In the genomic region with DNA sequence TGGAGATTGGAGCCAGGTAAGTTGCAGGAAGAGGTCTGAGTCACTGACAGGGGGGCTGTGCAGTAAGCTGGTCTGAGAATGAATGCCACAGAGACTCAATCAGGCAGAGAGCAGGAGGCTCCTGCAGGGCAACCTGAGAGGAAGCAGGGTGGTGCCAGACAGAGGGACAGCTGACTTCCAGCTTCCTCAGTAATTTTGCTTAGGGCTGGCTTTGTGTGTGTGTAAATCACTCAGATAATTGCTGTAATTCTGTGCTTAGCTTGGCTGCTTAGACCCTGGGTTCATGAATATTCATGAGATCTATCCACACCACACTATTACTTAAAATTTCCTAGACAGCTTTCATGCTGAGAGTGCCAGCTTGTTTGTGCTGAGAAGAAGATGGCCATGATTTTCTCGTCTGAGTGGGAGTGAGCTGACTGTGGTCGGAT, we compare ENCODE assay signal across 15 mouse cellular contexts.
DNase-seq lines count a peak whose midpoint lies in the region; ATAC-seq lines count a peak whose summit lies in the region.
"Had no signal": no experiment of that assay in that cellular context is flagged by ENCODE, and none has a peak within 500 bp of the region (broad histone marks: within the 10 kb centered on the region; RNA-seq: fewer than 3 reads in every experiment).

No protein-coding gene starts in this region.

- WGBS in neural tube, embryonic 11.5 days: 39% methylated on average over 2 of the region's 2 CpGs
- 67% methylated on average over 2 of the region's 2 CpGs for WGBS in midbrain, embryonic 10.5 days
- WGBS in heart, embryonic 12.5 days: 54% methylated on average over 2 of the region's 2 CpGs

- H3K4me3 ChIP-seq in neural tube, embryonic 11.5 days (ENCODE audit: low read depth, low read length): no peak overlapping the region
- no peak overlapping the region for H3K4me3 ChIP-seq in midbrain, embryonic 10.5 days
- H3K4me3 ChIP-seq in heart, embryonic 12.5 days: no peak overlapping the region
- H3K4me3 ChIP-seq: limb, embryonic 15.5 days had no signal

- no peaks in the 10 kb centered on the region for H3K9me3 ChIP-seq in neural tube, embryonic 11.5 days (ENCODE audit: control insufficient read depth, low read length)
- no peaks in the 10 kb centered on the region for H3K9me3 ChIP-seq in midbrain, embryonic 10.5 days (replicated peaks)
- no peaks in the 10 kb centered on the region for H3K9me3 ChIP-seq in heart, embryonic 12.5 days (replicated peaks)
- H3K9me3 ChIP-seq: limb, embryonic 15.5 days had no signal

- H3K27me3 ChIP-seq in neural tube, embryonic 11.5 days (ENCODE audit: control insufficient read depth, insufficient read depth, low read length): no peaks in the 10 kb centered on the region
- no peaks in the 10 kb centered on the region for H3K27me3 ChIP-seq in midbrain, embryonic 10.5 days (ENCODE audit: low read depth, poor library complexity, severe bottlenecking)
- H3K27me3 ChIP-seq in heart, embryonic 12.5 days (replicated peaks): no peaks in the 10 kb centered on the region
- H3K27me3 ChIP-seq: limb, embryonic 15.5 days had no signal

- peaks cover 9% of the 10 kb centered on the region for H3K4me1 ChIP-seq in neural tube, embryonic 11.5 days (ENCODE audit: control insufficient read depth, insufficient read depth, low read length)
- peaks cover 16% of the 10 kb centered on the region for H3K4me1 ChIP-seq in midbrain, embryonic 10.5 days
- H3K4me1 ChIP-seq in heart, embryonic 12.5 days (replicated peaks): 0 out of 2 replicates have a peak, but pooled peaks cover 8% of the 10 kb centered on the region
- H3K4me1 ChIP-seq: limb, embryonic 15.5 days had no signal

- ATAC-seq in neural tube, embryonic 11.5 days (ENCODE audit: insufficient read depth, low FRiP score, low TSS enrichment): peak; percentile 74; the same call in 1 of the 2 replicates
- ATAC-seq in heart, embryonic 12.5 days (ENCODE audit: insufficient number of reproducible peaks, low FRiP score): no peak
- ATAC-seq: lung, postnatal 0 days had no signal

- no peak overlapping the region for H3K9ac ChIP-seq in neural tube, embryonic 11.5 days (ENCODE audit: low read length)
- H3K9ac ChIP-seq in heart, embryonic 12.5 days: no peak overlapping the region
- H3K9ac ChIP-seq: limb, embryonic 15.5 days had no signal

- DNase-seq in cerebellum, postnatal 14 days: peak; percentile 11 to 15
- no peak for DNase-seq in cerebellum, adult 9-10 months
- DNase-seq in neural tube, embryonic 11.5 days (ENCODE audit: low spot score): no peak
- no peak for DNase-seq in neural tube, embryonic 10.5 days (ENCODE audit: extremely low spot score, low spot score)
- no peak for DNase-seq in midbrain, embryonic 10.5 days (ENCODE audit: low spot score)
- DNase-seq in ovary, adult 18-20 months (ENCODE audit: low spot score): no peak
- no peak for DNase-seq in adrenal gland, postnatal 10 days
- DNase-seq: cerebellum, adult 18-20 months; heart, adult 18-20 months; layer of hippocampus, adult 9-11 months; thymus, postnatal 25 days had no signal

- no peak overlapping the region for H3K4me2 ChIP-seq in neural tube, embryonic 11.5 days (ENCODE audit: low read depth)
- no peak overlapping the region for H3K4me2 ChIP-seq in heart, embryonic 12.5 days
- H3K4me2 ChIP-seq: limb, embryonic 15.5 days had no signal

- 0 out of 2 replicates have a peak overlapping the region, but pooled peaks have one; percentile 36 for H3K27ac ChIP-seq in neural tube, embryonic 11.5 days (ENCODE audit: low read depth, low read length)
- 0 out of 2 replicates have a peak overlapping the region, but pooled peaks have one; percentile 47 for H3K27ac ChIP-seq in midbrain, embryonic 10.5 days (replicated peaks)
- no peak overlapping the region for H3K27ac ChIP-seq in heart, embryonic 12.5 days (ENCODE audit: poor library complexity, severe bottlenecking)
- H3K27ac ChIP-seq: limb, embryonic 15.5 days had no signal

- H3K36me3 ChIP-seq in neural tube, embryonic 11.5 days (ENCODE audit: control insufficient read depth, insufficient read depth, low read length): no peaks in the 10 kb centered on the region
- H3K36me3 ChIP-seq in midbrain, embryonic 10.5 days: no peaks in the 10 kb centered on the region
- no peaks in the 10 kb centered on the region for H3K36me3 ChIP-seq in heart, embryonic 12.5 days
- H3K36me3 ChIP-seq: G1E; limb, embryonic 15.5 days had no signal

Comparison
In these comparisons a context has a peak if more than half of its experiments do, and no peak if none do; other contexts are left out.
1. DNase-seq: peak in cerebellum, postnatal 14 days (2 of 2); none in cerebellum, adult 9-10 months (single experiment), neural tube, embryonic 11.5 days (single experiment), neural tube, embryonic 10.5 days (single experiment), midbrain, embryonic 10.5 days (single experiment), ovary, adult 18-20 months (single experiment) and adrenal gland, postnatal 10 days (single experiment).